Mouse (Mus musculus) limb, embryonic 12.5 days (tissue): ENCODE data around the gene Igbp1. TPM values are rescaled to one million over a fixed set of nuclear protein-coding genes. Genes with fewer than 3 reads are reported as not detected.

Experiments
- ATAC-seq: fragments of 200-750 bp; cut with Nextera tagmentation; 2 replicates; pipeline ENCODE4 v1.8.0; 2017; ENCODE audit warnings: low read depth, moderate TSS enrichment; ENCODE audit not compliant: insufficient number of reproducible peaks, insufficient read depth, low FRiP score, low TSS enrichment
- H3K27ac ChIP-seq: fragments of 300-500 bp; sonication (generic); 2 replicates; pipeline ENCODE4 v1.5.1; 2016; ENCODE audit warnings: mild to moderate bottlenecking, moderate library complexity
- H3K27me3 ChIP-seq: fragments of 300-500 bp; sonication (generic); 2 replicates; pipeline ENCODE4 v1.6.1; 2016; ENCODE audit warnings: mild to moderate bottlenecking, moderate library complexity
- H3K36me3 ChIP-seq: fragments of 300-500 bp; sonication (generic); 2 replicates; pipeline ENCODE4 v1.6.1; 2016; ENCODE audit warnings: mild to moderate bottlenecking, moderate library complexity
- H3K4me1 ChIP-seq: fragments of 300-500 bp; sonication (generic); replicated peaks from 2 replicates; pipeline ENCODE4 v1.6.1; 2016
- H3K4me2 ChIP-seq: fragments of 300-500 bp; sonication (generic); 2 replicates; pipeline ENCODE4 v1.6.1; 2016; ENCODE audit warnings: mild to moderate bottlenecking, moderate library complexity
- H3K4me3 ChIP-seq: fragments of 300-500 bp; sonication (generic); replicated peaks from 2 replicates; pipeline ENCODE4 v1.5.1; 2016; ENCODE audit warnings: mild to moderate bottlenecking
- H3K9ac ChIP-seq: fragments of 300-500 bp; sonication (generic); replicated peaks from 2 replicates; pipeline ENCODE4 v1.6.1; 2016; ENCODE audit warnings: mild to moderate bottlenecking, moderate library complexity
- H3K9me3 ChIP-seq: fragments of 300-500 bp; sonication (generic); 2 replicates; pipeline ENCODE4 v1.6.1; 2016; ENCODE audit warnings: mild to moderate bottlenecking, moderate library complexity
- WGBS: fragments of 180-500 bp; shearing (Covaris S2); methylation state at CpG from one replicate; pipeline ENCODE4 v1.1.7; 2016; 5-methylcytosine and 5-hydroxymethylcytosine counted together
- polyA plus RNA-seq: library from polyadenylated mRNA; unstranded; fragments of >200 nt; fragmentation: Nextera tagmentation; extraction: Ambion mirVana; gene quantifications from 2 replicates; pipeline ENCODE4 v1.2.1, GENCODE M21; 2016

The Igbp1 gene
- polyA plus RNA-seq, 1 experiment from 2014 or later, result 38.9 TPM

DNA sequence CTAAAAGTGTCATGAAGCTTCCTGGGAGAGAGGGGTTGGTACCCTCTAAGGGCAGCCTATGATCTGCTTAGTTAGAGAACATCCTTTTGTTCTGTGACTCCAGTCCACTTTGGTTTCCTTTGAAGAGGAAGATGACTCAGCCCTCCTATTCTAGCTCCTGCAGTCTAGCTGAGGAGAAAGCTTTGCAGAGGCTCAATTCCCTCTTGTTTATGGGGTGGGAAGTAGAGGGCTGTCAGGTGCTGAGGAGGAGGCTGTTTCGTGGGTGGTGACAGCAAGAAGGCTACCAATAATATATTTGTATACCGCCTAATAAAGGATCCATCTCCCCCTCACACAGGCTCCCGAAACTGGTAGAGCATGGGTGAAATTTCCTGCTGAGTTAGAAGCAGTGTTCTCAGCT, 22.6 kb downstream of the Igbp1 start:
- 78% methylated on average over 3 of the region's 3 CpGs for WGBS
- Histone ChIP-seq H3K27ac (no peak overlapping the region), H3K4me3 (no peak overlapping the region), H3K9ac (no peak overlapping the region), H3K36me3 (no peaks in the 10 kb centered on the region; the same call in 1 of the 2 replicates), H3K4me2 (no peak overlapping the region), H3K4me1 (no peaks in the 10 kb centered on the region), H3K27me3 (peaks cover 23% of the 10 kb centered on the region; the same call in 1 of the 2 replicates), H3K9me3 (no peaks in the 10 kb centered on the region)
- no peak for ATAC-seq

- ATAC-seq, result no peak
- Histone ChIP-seq H3K4me3 (no peak overlapping the region), H3K9me3 (no peaks in the 10 kb centered on the region), H3K9ac (no peak overlapping the region), H3K4me1 (no peaks in the 10 kb centered on the region), H3K27me3 (peaks cover 30% of the 10 kb centered on the region; the same call in 1 of the 2 replicates), H3K27ac (no peak overlapping the region), H3K36me3 (no peaks in the 10 kb centered on the region; the same call in 1 of the 2 replicates), H3K4me2 (no peak overlapping the region)
- WGBS, result 92% methylated on average over 6 of the region's 6 CpGs
These were observed 23.5 kb downstream of the Igbp1 start for GRCm38 (mm10) chrX:100517626-100518025.

- H3K27me3 ChIP-seq, result peaks cover 30% of the 10 kb centered on the region; the same call in 1 of the 2 replicates
- H3K4me2 ChIP-seq, result no peak overlapping the region
These were observed 24.4 kb downstream of the Igbp1 start for GRCm38 (mm10) chrX:100518532-100518931.

DNA sequence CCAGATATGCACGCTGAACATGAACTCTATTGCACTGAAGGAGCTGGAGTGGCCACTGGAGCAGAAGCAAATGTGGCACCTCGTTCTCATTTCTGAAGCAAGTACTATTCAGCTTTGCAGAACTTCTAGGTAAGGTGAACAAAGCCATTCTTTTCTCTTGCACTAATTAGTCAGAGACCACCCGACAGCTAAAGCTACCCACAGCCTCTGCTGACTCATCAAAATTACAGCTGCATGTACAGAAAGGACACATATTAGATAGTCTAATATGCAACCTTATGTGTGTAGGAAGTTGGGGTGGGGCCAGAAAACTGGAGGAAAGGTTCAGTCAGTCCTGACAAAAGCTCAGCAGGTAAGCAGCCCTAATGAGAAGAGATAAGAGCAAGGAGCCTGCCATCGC, 30.4 kb downstream of the Igbp1 start, which contains the start of gene Dgat2l6:
Gene Dgat2l6 (plus strand): TSS at position 368 of the 400 bp plus-strand sequence.
- no peaks in the 10 kb centered on the region for H3K4me1 ChIP-seq
- H3K27me3 ChIP-seq, result peaks cover 32% of the 10 kb centered on the region
- H3K27ac ChIP-seq, result no peak within 1 kb of the TSS
- H3K4me2 ChIP-seq, result no peak within 1 kb of the TSS
- no peaks in the 10 kb centered on the region for H3K36me3 ChIP-seq
- WGBS, result 83% methylated on average over 4 of the region's 4 CpGs
- H3K9ac ChIP-seq, result no peak within 1 kb of the TSS
- H3K9me3 ChIP-seq, result no peaks in the 10 kb centered on the region
- no peak for ATAC-seq
- H3K4me3 ChIP-seq, result no peak within 1 kb of the TSS

More at GRCm38 (mm10) chrX:100518532-100518931, 24.4 kb downstream of the Igbp1 start:
- 96% methylated on average over 2 of the region's 2 CpGs for WGBS
- Histone ChIP-seq H3K27ac (no peak overlapping the region), H3K9me3 (no peaks in the 10 kb centered on the region), H3K4me3 (no peak overlapping the region), H3K4me1 (no peaks in the 10 kb centered on the region), H3K9ac (no peak overlapping the region), H3K36me3 (no peaks in the 10 kb centered on the region; the same call in 1 of the 2 replicates)
- ATAC-seq, result no peak

- H3K9ac ChIP-seq, result no peak overlapping the region
- H3K27ac ChIP-seq, result no peak overlapping the region
- no peaks in the 10 kb centered on the region for H3K9me3 ChIP-seq
- peaks cover 9% of the 10 kb centered on the region for H3K27me3 ChIP-seq
- H3K4me1 ChIP-seq, result no peaks in the 10 kb centered on the region
- H3K4me2 ChIP-seq, result no peak overlapping the region
- WGBS, result 77% methylated on average over 3 of the region's 3 CpGs
- ATAC-seq, result no peak
- no peaks in the 10 kb centered on the region for H3K36me3 ChIP-seq
- H3K4me3 ChIP-seq, result no peak overlapping the region
These were observed 61.9 kb downstream of the Igbp1 start for GRCm38 (mm10) chrX:100556026-100556425.

GRCm38 (mm10) chrX:100565696-100566095, 71.6 kb downstream of the Igbp1 start:
- Histone ChIP-seq H3K9ac (no peak overlapping the region), H3K36me3 (no peaks in the 10 kb centered on the region), H3K4me1 (no peaks in the 10 kb centered on the region), H3K4me2 (no peak overlapping the region), H3K27ac (no peak overlapping the region), H3K9me3 (no peaks in the 10 kb centered on the region), H3K4me3 (no peak overlapping the region), H3K27me3 (peaks cover 7% of the 10 kb centered on the region; the same call in 1 of the 2 replicates)
- WGBS, result 92% methylated on average over 3 of the region's 3 CpGs
- no peak for ATAC-seq

Other genes with a start within 250 kb of the Igbp1 start
- not detected in 2 replicates for gene Otud6a, start 65.3 kb upstream of the Igbp1 start, polyA plus RNA-seq
- gene Awat2, start 51.6 kb upstream of the Igbp1 start, polyA plus RNA-seq, result 0.74 and 0.84 TPM in 2 replicates
- not detected in 2 replicates for gene Dgat2l6, start 30.5 kb downstream of the Igbp1 start, polyA plus RNA-seq
- not detected in 2 replicates for gene Awat1, start 78.0 kb downstream of the Igbp1 start, polyA plus RNA-seq
- gene P2ry4, start 100.6 kb downstream of the Igbp1 start, polyA plus RNA-seq, result not detected in 2 replicates
- not detected in 2 replicates for gene Arr3, start 111.2 kb downstream of the Igbp1 start, polyA plus RNA-seq
- gene Kif4, start 131.4 kb downstream of the Igbp1 start, polyA plus RNA-seq, result 39.7 and 40.6 TPM in 2 replicates
- gene Pdzd11, start 132.3 kb downstream of the Igbp1 start, polyA plus RNA-seq, result 104 and 117 TPM in 2 replicates
- gene Gdpd2, start 235.6 kb downstream of the Igbp1 start, polyA plus RNA-seq, result 1.7 and 1.9 TPM in 2 replicates